Mouse (Mus musculus) E14TG2a.4 (cell line): ENCODE results near the gene N4bp1.

Experiments
- CTCF ChIP-seq: conservative IDR thresholded peaks from 2 replicates; pipeline ENCODE4 v1.5.1; 2014; ENCODE audit warnings: low read length
- NANOG ChIP-seq: IDR thresholded peaks from 2 replicates; pipeline ENCODE4 v1.6.1; 2014; ENCODE audit warnings: borderline replicate concordance, low read length, mixed read lengths

GRCm38 (mm10) chr8:86922141-86922540 lies 37.1 kb upstream of the N4bp1 start:
- TF ChIP-seq CTCF (no peak), NANOG (no peak)
